Mouse (Mus musculus) right cerebral cortex, postnatal 25 days (tissue): ENCODE results near the gene Jagn1.

Experiments used
- DNase-seq: peaks from one replicate; pipeline ENCODE4 v3.0.0; 2022

Gene Jagn1

DNA sequence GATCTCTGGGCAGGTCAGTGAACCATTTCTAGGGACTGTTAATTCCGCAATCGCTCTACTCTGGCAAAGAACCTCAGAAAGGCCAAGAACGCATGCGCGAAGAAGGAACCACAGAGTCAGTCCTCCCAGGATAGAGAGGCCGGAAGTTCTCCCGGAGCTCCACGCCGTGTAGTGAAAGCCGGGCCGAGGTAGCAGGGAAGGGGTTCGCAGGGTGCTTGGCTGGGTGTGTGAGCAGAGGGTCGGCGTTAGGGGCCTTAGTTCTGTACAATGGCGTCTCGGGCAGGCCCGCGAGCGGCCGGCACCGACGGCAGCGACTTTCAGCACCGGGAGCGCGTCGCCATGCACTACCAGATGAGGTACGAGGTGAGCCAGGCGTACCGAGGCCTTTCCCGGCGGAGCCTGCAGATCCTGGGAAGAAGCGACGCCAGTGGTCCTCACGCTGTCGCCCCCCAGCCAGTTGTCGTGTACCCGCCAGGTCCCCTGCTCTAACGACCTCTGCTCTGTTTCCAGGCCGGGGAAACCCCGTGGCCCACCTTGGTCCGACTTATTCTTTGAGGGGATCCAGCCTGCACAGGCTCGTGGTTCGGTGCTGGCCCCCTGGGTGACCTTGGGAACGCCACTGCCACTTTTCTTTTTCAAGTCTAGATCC is at the start of gene Jagn1:
Jagn1 (plus strand) TSS at position 128 of the 649 bp plus-strand sequence.
- DNase-seq = peak; percentile 87

- DNase-seq = no peak
Observed at GRCm38 (mm10) chr6:113393951-113394350, 48.4 kb upstream of the Jagn1 start.

- no peak for DNase-seq
Observed at GRCm38 (mm10) chr6:113394811-113395210, 47.6 kb upstream of the Jagn1 start.

- no peak for DNase-seq
Observed at GRCm38 (mm10) chr6:113395501-113395900, 46.9 kb upstream of the Jagn1 start.

- no peak for DNase-seq
Observed at GRCm38 (mm10) chr6:113396270-113397030, 45.9 kb upstream of the Jagn1 start.

DNA sequence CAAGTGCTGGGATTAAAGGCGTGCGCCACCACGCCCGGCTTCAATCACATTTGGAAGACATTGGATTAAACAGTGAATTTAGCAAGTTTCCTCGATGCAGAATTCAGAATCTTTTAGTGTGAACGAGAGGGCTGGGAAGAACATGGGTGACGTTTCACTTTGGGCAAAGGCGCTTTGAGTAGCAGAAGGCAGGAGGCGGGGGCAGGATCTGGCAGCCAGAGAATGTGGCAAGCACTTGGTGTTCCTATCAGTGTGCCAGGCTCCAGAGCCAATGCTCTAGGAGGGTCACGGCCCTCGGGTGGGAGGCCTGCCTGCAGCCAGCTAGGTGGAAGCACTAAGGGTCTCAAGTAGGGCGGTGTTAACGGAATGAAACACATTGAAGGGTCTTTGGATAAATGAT is 40.3 kb upstream of the Jagn1 start:
- DNase-seq = no peak

GRCm38 (mm10) chr6:113404649-113405448 is 37.5 kb upstream of the Jagn1 start:
- no peak for DNase-seq

DNA sequence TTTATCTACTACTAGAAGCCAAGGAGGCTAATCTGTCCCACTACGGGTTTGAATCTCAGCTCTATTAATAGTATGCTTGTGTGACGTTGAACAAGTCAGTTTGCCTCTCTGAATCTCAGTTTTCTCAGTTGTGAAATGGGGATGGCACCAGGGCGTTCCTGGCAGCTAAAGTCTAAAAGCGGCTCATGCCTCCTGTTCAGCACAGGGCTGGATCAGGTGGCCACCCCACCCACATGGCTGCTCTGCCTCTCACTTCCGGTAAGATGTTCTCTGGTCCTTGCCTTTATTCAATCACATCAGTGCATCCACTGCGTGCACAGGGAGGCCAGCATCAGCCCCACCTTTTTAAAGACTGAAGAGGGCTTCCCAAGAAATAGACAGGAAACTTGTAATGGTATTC is 36.9 kb upstream of the Jagn1 start:
- peak; percentile 58 for DNase-seq

GRCm38 (mm10) chr6:113406683-113407082 is 35.7 kb upstream of the Jagn1 start:
- DNase-seq = no peak

DNA sequence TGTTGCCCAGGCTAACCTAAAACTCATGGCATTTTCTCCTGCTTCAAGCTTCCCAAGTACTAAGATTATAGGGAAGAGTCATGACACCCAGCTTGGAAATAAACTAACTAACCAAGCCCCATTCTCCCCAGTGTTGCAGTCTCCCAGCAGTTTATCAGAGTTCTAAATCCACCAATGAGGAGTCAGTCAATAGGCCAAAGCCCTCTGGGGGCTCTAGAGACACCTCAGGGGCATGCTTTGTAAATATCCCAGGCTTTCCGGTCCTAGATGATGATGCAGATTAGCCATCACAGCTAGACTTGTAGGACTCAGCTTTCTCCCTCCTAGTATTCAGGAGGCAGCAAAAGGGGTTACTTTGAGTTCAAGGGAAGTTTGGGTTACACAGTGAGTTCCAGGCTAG is 32.4 kb upstream of the Jagn1 start:
- DNase-seq = no peak

DNA sequence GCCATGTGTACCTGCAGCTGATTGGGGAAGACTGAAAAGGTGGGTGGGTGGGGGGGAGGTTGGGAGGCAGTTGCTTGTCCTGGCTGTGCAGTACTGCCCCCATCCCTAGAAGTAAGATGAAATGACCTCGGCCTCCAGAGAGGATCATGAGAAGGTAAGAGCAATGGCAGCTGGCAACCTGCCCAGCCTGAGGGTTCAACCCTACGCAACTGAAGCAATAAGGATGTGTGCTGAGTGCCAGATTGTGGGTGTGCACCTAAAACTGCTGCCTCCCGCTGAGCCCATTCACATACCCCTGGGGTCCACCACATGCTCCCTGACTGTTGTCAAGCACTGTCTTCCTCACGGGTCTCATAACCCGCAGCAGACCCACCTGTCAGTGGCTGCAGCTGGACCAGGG is 26.0 kb upstream of the Jagn1 start:
- DNase-seq = no peak

- DNase-seq = no peak
Observed at GRCm38 (mm10) chr6:113418441-113419198, 23.7 kb upstream of the Jagn1 start.

DNA sequence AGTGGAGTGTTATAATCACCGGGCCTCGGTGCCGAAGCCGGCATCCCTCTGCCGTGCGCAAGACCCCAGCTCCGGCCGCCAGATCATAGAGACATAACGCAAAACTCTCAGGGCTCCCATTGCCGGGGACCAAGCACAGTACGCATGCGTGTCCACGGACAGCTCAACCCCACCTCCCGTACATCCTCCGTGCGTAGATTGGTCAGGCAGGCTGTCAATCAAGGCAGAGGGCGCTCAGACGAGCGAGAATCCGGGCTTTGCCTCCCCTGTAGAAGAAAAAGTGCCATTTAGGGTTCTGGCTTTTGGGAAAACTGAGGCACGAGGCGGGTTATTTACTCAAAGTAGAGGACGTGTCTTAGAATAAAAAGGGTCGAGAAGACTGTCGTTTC is 23.2 kb upstream of the Jagn1 start, which contains the start of gene Rpusd3:
Rpusd3 (minus strand) TSS at position 142 of the 389 bp plus-strand sequence.
- DNase-seq = peak; percentile 98

GRCm38 (mm10) chr6:113423000-113423399 is 19.4 kb upstream of the Jagn1 start:
- no peak for DNase-seq

GRCm38 (mm10) chr6:113424187-113424586 is 18.2 kb upstream of the Jagn1 start:
- DNase-seq = no peak

DNA sequence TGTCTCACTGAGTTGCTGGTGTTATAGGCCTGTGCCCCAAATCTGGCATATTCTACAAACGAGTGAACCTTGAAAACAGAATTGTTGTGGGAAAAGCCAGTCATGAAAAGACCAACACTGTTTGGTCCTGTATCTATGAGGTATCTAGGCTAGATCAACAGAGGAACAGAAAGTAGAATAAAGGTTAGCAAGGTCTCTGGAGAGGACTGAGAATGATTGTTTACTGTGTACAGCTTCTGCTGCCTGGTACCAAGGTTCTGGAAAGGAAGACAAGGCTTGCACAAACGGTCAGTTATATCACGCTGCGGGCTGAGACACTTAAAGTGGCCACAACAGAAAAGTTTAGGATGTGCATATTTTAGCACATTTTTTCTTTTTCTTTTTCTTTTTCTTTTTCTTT is 15.7 kb upstream of the Jagn1 start:
- DNase-seq = no peak

DNA sequence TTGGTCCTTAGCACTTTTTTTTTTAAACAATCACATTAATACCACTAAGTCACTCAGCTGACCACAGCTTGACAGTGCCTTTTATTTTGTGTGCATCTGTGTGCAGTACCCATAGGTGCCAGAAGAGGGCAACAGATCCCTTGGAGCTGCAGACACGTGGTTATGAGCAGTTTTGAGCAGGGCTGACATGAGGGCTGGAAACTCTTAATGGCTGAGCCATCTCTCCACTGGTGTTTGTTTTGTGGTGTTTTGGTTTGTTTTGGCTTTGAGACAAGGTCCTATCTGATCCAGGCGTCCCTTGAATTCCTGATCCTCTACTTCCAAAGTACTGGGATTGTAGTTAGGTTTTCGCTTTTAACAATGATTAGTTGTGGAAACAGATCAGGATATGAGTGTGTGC is 15.0 kb upstream of the Jagn1 start:
- no peak for DNase-seq

DNA sequence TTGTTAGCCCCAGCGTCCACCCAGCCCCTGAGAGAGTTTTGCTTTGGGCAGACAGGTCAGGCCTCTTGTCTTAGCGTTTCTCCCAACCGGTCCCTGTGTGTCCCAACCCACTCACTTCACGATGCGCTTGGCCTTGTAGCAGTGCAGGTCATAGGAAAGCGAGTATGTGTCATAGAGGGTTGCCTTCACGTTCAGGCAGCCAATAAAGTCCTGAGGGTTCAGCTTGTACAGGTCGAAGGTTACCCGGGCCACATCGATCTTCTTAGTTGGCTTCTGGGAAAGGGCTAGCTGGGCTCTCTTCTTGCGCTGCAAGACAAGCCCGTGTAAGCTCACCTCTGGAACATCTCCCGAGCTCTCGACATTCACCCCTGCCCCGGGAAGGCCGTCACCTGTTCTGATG is 14.4 kb upstream of the Jagn1 start:
- no peak for DNase-seq

GRCm38 (mm10) chr6:113429965-113430364 is 12.4 kb upstream of the Jagn1 start:
- DNase-seq = no peak

GRCm38 (mm10) chr6:113430846-113431245 is 11.5 kb upstream of the Jagn1 start:
- DNase-seq = no peak

- no peak for DNase-seq
Observed at GRCm38 (mm10) chr6:113431801-113432200, 10.6 kb upstream of the Jagn1 start.

- DNase-seq = no peak
Observed at GRCm38 (mm10) chr6:113433661-113434060, 8.7 kb upstream of the Jagn1 start.

GRCm38 (mm10) chr6:113434691-113435090 is 7.7 kb upstream of the Jagn1 start:
- no peak for DNase-seq
